Mouse (Mus musculus) hindbrain, embryonic 13.5 days (tissue): ENCODE results near the gene Traf1. TPM values are rescaled to one million over a fixed set of nuclear protein-coding genes. Genes with fewer than 3 reads are reported as not detected.

ENCODE experiments used
- ATAC-seq: fragments of 200-750 bp; cut with Nextera tagmentation; 2 replicates; pipeline ENCODE4 v1.8.0; 2017; ENCODE audit warnings: moderate TSS enrichment; ENCODE audit not compliant: low FRiP score
- H3K27ac ChIP-seq: fragments of 300-500 bp; sonication (generic); 2 replicates; pipeline ENCODE4 v1.5.1; 2015; ENCODE audit warnings: inconsistent platforms, mild to moderate bottlenecking, moderate library complexity
- H3K27me3 ChIP-seq: fragments of 300-500 bp; sonication (generic); 2 replicates; pipeline ENCODE4 v1.6.1; 2015; ENCODE audit warnings: mild to moderate bottlenecking, inconsistent platforms
- H3K36me3 ChIP-seq: fragments of 300-500 bp; sonication (generic); 2 replicates; pipeline ENCODE4 v1.6.1; 2015; ENCODE audit warnings: mild to moderate bottlenecking, inconsistent platforms
- H3K4me1 ChIP-seq: fragments of 300-500 bp; sonication (generic); replicated peaks from 2 replicates; pipeline ENCODE4 v1.6.1; 2015; ENCODE audit warnings: inconsistent platforms
- H3K4me2 ChIP-seq: fragments of 300-500 bp; sonication (generic); 2 replicates; pipeline ENCODE4 v1.6.1; 2015; ENCODE audit warnings: inconsistent platforms, mild to moderate bottlenecking, moderate library complexity
- H3K4me3 ChIP-seq: fragments of 300-500 bp; sonication (generic); 2 replicates; pipeline ENCODE4 v1.5.1; 2015; ENCODE audit warnings: mild to moderate bottlenecking, inconsistent platforms
- H3K9ac ChIP-seq: fragments of 300-500 bp; sonication (generic); 2 replicates; pipeline ENCODE4 v1.6.1; 2015; ENCODE audit warnings: mild to moderate bottlenecking, inconsistent platforms
- H3K9me3 ChIP-seq: fragments of 300-500 bp; sonication (generic); 2 replicates; pipeline ENCODE4 v1.6.1; 2016; ENCODE audit warnings: inconsistent platforms
- WGBS: fragments of 180-500 bp; shearing (Covaris S2); methylation state at CpG from one replicate; pipeline ENCODE4 v1.1.7; 2015; 5-methylcytosine and 5-hydroxymethylcytosine counted together
- polyA plus RNA-seq: library from polyadenylated mRNA; unstranded; fragments of >200 nt; fragmentation: Nextera tagmentation; extraction: Ambion mirVana; gene quantifications from 2 replicates; pipeline ENCODE4 v1.2.1, GENCODE M21; 2015

The Traf1 gene
- polyA plus RNA-seq, 1 experiment from 2014 or later: 0.73 TPM

- no peak overlapping the region for H3K27ac ChIP-seq
- no peaks in the 10 kb centered on the region for H3K36me3 ChIP-seq
- no peaks in the 10 kb centered on the region for H3K9me3 ChIP-seq
- H3K4me2 ChIP-seq: no peak overlapping the region
- ATAC-seq: no peak
- no peak overlapping the region for H3K9ac ChIP-seq
- no peaks in the 10 kb centered on the region for H3K27me3 ChIP-seq
- H3K4me3 ChIP-seq: no peak overlapping the region
- H3K4me1 ChIP-seq: peaks cover 19% of the 10 kb centered on the region
- 63% methylated on average over 3 of the region's 3 CpGs for WGBS
Measured at GRCm38 (mm10) chr2:34979459-34980011, 18.0 kb upstream of the Traf1 start.

- Histone ChIP-seq H3K36me3 (no peaks in the 10 kb centered on the region), H3K9me3 (no peaks in the 10 kb centered on the region), H3K4me1 (peaks cover 19% of the 10 kb centered on the region), H3K4me2 (no peak overlapping the region), H3K4me3 (no peak overlapping the region), H3K27ac (no peak overlapping the region), H3K27me3 (no peaks in the 10 kb centered on the region), H3K9ac (no peak overlapping the region)
- WGBS: 95% methylated on average over 2 of the region's 2 CpGs
- no peak for ATAC-seq
Measured at GRCm38 (mm10) chr2:34978226-34978625, 16.7 kb upstream of the Traf1 start.

GRCm38 (mm10) chr2:34976945-34977658 lies 15.5 kb upstream of the Traf1 start:
- H3K9me3 ChIP-seq: no peaks in the 10 kb centered on the region

GRCm38 (mm10) chr2:34976447-34976846 lies 14.9 kb upstream of the Traf1 start:
- ATAC-seq: no peak
- Histone ChIP-seq H3K36me3 (no peaks in the 10 kb centered on the region), H3K9me3 (no peaks in the 10 kb centered on the region), H3K27me3 (no peaks in the 10 kb centered on the region), H3K27ac (no peak overlapping the region), H3K9ac (no peak overlapping the region), H3K4me1 (peaks cover 1% of the 10 kb centered on the region; the same call in 1 of the 2 replicates), H3K4me3 (no peak overlapping the region), H3K4me2 (no peak overlapping the region)
- 93% methylated on average over 6 of the region's 6 CpGs for WGBS

More at GRCm38 (mm10) chr2:34976945-34977658, 15.5 kb upstream of the Traf1 start:
- peaks cover 8% of the 10 kb centered on the region for H3K4me1 ChIP-seq
- no peak overlapping the region for H3K4me2 ChIP-seq
- no peaks in the 10 kb centered on the region for H3K27me3 ChIP-seq
- WGBS: 89% methylated on average over 8 of the region's 8 CpGs
- ATAC-seq: no peak
- no peak overlapping the region for H3K4me3 ChIP-seq
- H3K27ac ChIP-seq: no peak overlapping the region
- H3K36me3 ChIP-seq: no peaks in the 10 kb centered on the region
- H3K9ac ChIP-seq: no peak overlapping the region

GRCm38 (mm10) chr2:34973087-34973486 lies 11.5 kb upstream of the Traf1 start:
- H3K27ac ChIP-seq: no peak overlapping the region
- no peaks in the 10 kb centered on the region; the same call in 1 of the 2 replicates for H3K4me1 ChIP-seq
- no peaks in the 10 kb centered on the region for H3K36me3 ChIP-seq
- H3K9ac ChIP-seq: no peak overlapping the region
- H3K4me2 ChIP-seq: no peak overlapping the region
- H3K27me3 ChIP-seq: no peaks in the 10 kb centered on the region
- 89% methylated on average over 8 of the region's 8 CpGs for WGBS
- no peak overlapping the region for H3K4me3 ChIP-seq
- ATAC-seq: no peak
- H3K9me3 ChIP-seq: no peaks in the 10 kb centered on the region

GRCm38 (mm10) chr2:34971080-34971888 lies 9.7 kb upstream of the Traf1 start:
- 75% methylated on average over 11 of the region's 11 CpGs for WGBS
- Histone ChIP-seq H3K4me3 (no peak overlapping the region), H3K4me1 (no peaks in the 10 kb centered on the region; the same call in 1 of the 2 replicates), H3K36me3 (no peaks in the 10 kb centered on the region), H3K4me2 (no peak overlapping the region), H3K9me3 (no peaks in the 10 kb centered on the region), H3K9ac (no peak overlapping the region), H3K27me3 (no peaks in the 10 kb centered on the region), H3K27ac (no peak overlapping the region)
- ATAC-seq: no peak

GRCm38 (mm10) chr2:34970092-34970750 lies 8.6 kb upstream of the Traf1 start:
- Histone ChIP-seq H3K27me3 (no peaks in the 10 kb centered on the region), H3K4me3 (no peak overlapping the region), H3K27ac (no peak overlapping the region), H3K9ac (no peak overlapping the region), H3K4me2 (no peak overlapping the region), H3K4me1 (no peaks in the 10 kb centered on the region; the same call in 1 of the 2 replicates), H3K9me3 (no peaks in the 10 kb centered on the region), H3K36me3 (no peaks in the 10 kb centered on the region)
- WGBS: 40% methylated on average over 9 of the region's 9 CpGs
- no peak for ATAC-seq

GRCm38 (mm10) chr2:34969166-34969565 lies 7.6 kb upstream of the Traf1 start:
- no peaks in the 10 kb centered on the region; the same call in 1 of the 2 replicates for H3K4me1 ChIP-seq
- no peak overlapping the region for H3K4me3 ChIP-seq
- 59% methylated on average over 7 of the region's 7 CpGs for WGBS
- H3K36me3 ChIP-seq: no peaks in the 10 kb centered on the region
- H3K9ac ChIP-seq: no peak overlapping the region
- H3K9me3 ChIP-seq: no peaks in the 10 kb centered on the region
- no peaks in the 10 kb centered on the region for H3K27me3 ChIP-seq
- H3K27ac ChIP-seq: no peak overlapping the region
- no peak overlapping the region for H3K4me2 ChIP-seq
- ATAC-seq: no peak

GRCm38 (mm10) chr2:34966243-34966934 lies 4.8 kb upstream of the Traf1 start:
- ATAC-seq: no peak
- H3K4me2 ChIP-seq: no peak overlapping the region
- H3K4me3 ChIP-seq: no peak overlapping the region
- no peak overlapping the region for H3K27ac ChIP-seq
- no peaks in the 10 kb centered on the region for H3K9me3 ChIP-seq
- no peak overlapping the region for H3K9ac ChIP-seq
- no peaks in the 10 kb centered on the region for H3K36me3 ChIP-seq
- H3K27me3 ChIP-seq: peaks cover under 1% of the 10 kb centered on the region; the same call in 1 of the 2 replicates
- H3K4me1 ChIP-seq: peaks cover 3% of the 10 kb centered on the region
- 89% methylated on average over 8 of the region's 8 CpGs for WGBS

- Histone ChIP-seq H3K9me3 (no peaks in the 10 kb centered on the region), H3K36me3 (no peaks in the 10 kb centered on the region), H3K9ac (no peak overlapping the region), H3K4me1 (peaks cover 7% of the 10 kb centered on the region), H3K4me3 (no peak overlapping the region), H3K4me2 (no peak overlapping the region), H3K27ac (no peak overlapping the region), H3K27me3 (peaks cover 6% of the 10 kb centered on the region)
- ATAC-seq: no peak
- WGBS: 81% methylated on average over 8 of the region's 8 CpGs
Measured at GRCm38 (mm10) chr2:34965806-34966205, 4.2 kb upstream of the Traf1 start.

- Histone ChIP-seq H3K9ac (no peak overlapping the region), H3K27ac (no peak overlapping the region), H3K36me3 (no peaks in the 10 kb centered on the region), H3K9me3 (no peaks in the 10 kb centered on the region), H3K4me3 (no peak overlapping the region), H3K4me2 (no peak overlapping the region), H3K4me1 (peaks cover 7% of the 10 kb centered on the region), H3K27me3 (peaks cover 7% of the 10 kb centered on the region)
- ATAC-seq: no peak
- 51% methylated on average over 9 of the region's 9 CpGs for WGBS
Measured at GRCm38 (mm10) chr2:34965293-34965692, 3.7 kb upstream of the Traf1 start.
